Mouse (Mus musculus): ENCODE measurements around the gene Snrnp25. TPM values are rescaled to one million over a fixed set of nuclear protein-coding genes. Genes with fewer than 3 reads are reported as not detected.
"Not testable (repeated sequence)": the region's sequence is repeated elsewhere in the genome, so short reads cannot be mapped to it uniquely, and the experiment has no call there.

The Snrnp25 gene
- polyA plus RNA-seq, 1 experiment from 2014 or later: 50.5 TPM

GRCm38 (mm10) chr11:32196727-32197126 lies 8.5 kb upstream of the Snrnp25 start:
- no peaks in the 10 kb centered on the region for H3K9me3 ChIP-seq (ENCODE audit: control insufficient read depth, low read length)
- no peak overlapping the region for H3K4me2 ChIP-seq (replicated peaks; ENCODE audit: low read depth)
- no peak overlapping the region for H3K27ac ChIP-seq (replicated peaks)
- H3K9ac ChIP-seq (ENCODE audit: low read length): no peak overlapping the region
- no peaks in the 10 kb centered on the region for H3K27me3 ChIP-seq (ENCODE audit: control insufficient read depth, insufficient read depth, low read length)
- 58% methylated on average over 6 of the region's 6 CpGs for WGBS
- DNase-seq (ENCODE audit: low spot score) (no peak), ATAC-seq (ENCODE audit: low FRiP score, low TSS enrichment) (no peak)
- H3K4me1 ChIP-seq (replicated peaks; ENCODE audit: control insufficient read depth, insufficient read depth): no peaks in the 10 kb centered on the region
- H3K4me3 ChIP-seq (ENCODE audit: low read depth, low read length): no peak overlapping the region
- TF ChIP-seq EP300 (optimal IDR thresholded peaks at IDR 0.05) (no peak), CTCF (IDR thresholded peaks at IDR 0.05; ENCODE audit: low read depth) (no peak)
- H3K36me3 ChIP-seq (ENCODE audit: control insufficient read depth, insufficient read depth, low read length): no peaks in the 10 kb centered on the region

- H3K4me2 ChIP-seq (replicated peaks; ENCODE audit: low read depth): no peak overlapping the region
- no peak for ATAC-seq (ENCODE audit: low FRiP score, low TSS enrichment)
- no peak for TF ChIP-seq EP300 (optimal IDR thresholded peaks at IDR 0.05)
- TF ChIP-seq CTCF (IDR thresholded peaks at IDR 0.05; ENCODE audit: low read depth): no peak
- WGBS: 50% methylated on average over 3 of the region's 3 CpGs
- no peaks in the 10 kb centered on the region for H3K9me3 ChIP-seq (ENCODE audit: control insufficient read depth, low read length)
- H3K27ac ChIP-seq (replicated peaks): no peak overlapping the region
- no peaks in the 10 kb centered on the region for H3K4me1 ChIP-seq (replicated peaks; ENCODE audit: control insufficient read depth, insufficient read depth)
- no peak overlapping the region for H3K9ac ChIP-seq (ENCODE audit: low read length)
- DNase-seq (ENCODE audit: low spot score): no peak
- no peaks in the 10 kb centered on the region for H3K36me3 ChIP-seq (ENCODE audit: control insufficient read depth, insufficient read depth, low read length)
- no peaks in the 10 kb centered on the region for H3K27me3 ChIP-seq (ENCODE audit: control insufficient read depth, insufficient read depth, low read length)
- H3K4me3 ChIP-seq (ENCODE audit: low read depth, low read length): no peak overlapping the region
Measured at GRCm38 (mm10) chr11:32197766-32198165, 7.4 kb upstream of the Snrnp25 start.

- H3K9me3 ChIP-seq (ENCODE audit: control insufficient read depth, low read length): no peaks in the 10 kb centered on the region
- H3K27ac ChIP-seq (replicated peaks): no peak overlapping the region
- no peak for TF ChIP-seq CTCF (IDR thresholded peaks at IDR 0.05; ENCODE audit: low read depth)
- no peak for TF ChIP-seq EP300 (optimal IDR thresholded peaks at IDR 0.05)
- no peak overlapping the region for H3K4me3 ChIP-seq (ENCODE audit: low read depth, low read length)
- no peaks in the 10 kb centered on the region for H3K27me3 ChIP-seq (ENCODE audit: control insufficient read depth, insufficient read depth, low read length)
- no peaks in the 10 kb centered on the region for H3K4me1 ChIP-seq (replicated peaks; ENCODE audit: control insufficient read depth, insufficient read depth)
- no peak overlapping the region for H3K4me2 ChIP-seq (replicated peaks; ENCODE audit: low read depth)
- H3K9ac ChIP-seq (ENCODE audit: low read length): no peak overlapping the region
- WGBS: 73% methylated on average over 14 of the region's 14 CpGs
- H3K36me3 ChIP-seq (ENCODE audit: control insufficient read depth, insufficient read depth, low read length): no peaks in the 10 kb centered on the region
- ATAC-seq (ENCODE audit: low FRiP score, low TSS enrichment): no peak
- DNase-seq (ENCODE audit: low spot score): no peak
Measured at GRCm38 (mm10) chr11:32198256-32198955, 6.8 kb upstream of the Snrnp25 start.

GRCm38 (mm10) chr11:32199230-32199629 lies 6.0 kb upstream of the Snrnp25 start:
- ATAC-seq (ENCODE audit: low FRiP score, low TSS enrichment) (no peak), DNase-seq (ENCODE audit: low spot score) (no peak)
- no peaks in the 10 kb centered on the region for H3K4me1 ChIP-seq (replicated peaks; ENCODE audit: control insufficient read depth, insufficient read depth)
- TF ChIP-seq CTCF (IDR thresholded peaks at IDR 0.05; ENCODE audit: low read depth) (no peak), EP300 (optimal IDR thresholded peaks at IDR 0.05) (no peak)
- no peaks in the 10 kb centered on the region for H3K36me3 ChIP-seq (ENCODE audit: control insufficient read depth, insufficient read depth, low read length)
- WGBS: 49% methylated on average over 6 of the region's 6 CpGs
- no peak overlapping the region for H3K9ac ChIP-seq (ENCODE audit: low read length)
- H3K27me3 ChIP-seq (ENCODE audit: control insufficient read depth, insufficient read depth, low read length): no peaks in the 10 kb centered on the region
- no peaks in the 10 kb centered on the region for H3K9me3 ChIP-seq (ENCODE audit: control insufficient read depth, low read length)
- no peak overlapping the region for H3K4me2 ChIP-seq (replicated peaks; ENCODE audit: low read depth)
- H3K4me3 ChIP-seq (ENCODE audit: low read depth, low read length): no peak overlapping the region
- no peak overlapping the region for H3K27ac ChIP-seq (replicated peaks)

GRCm38 (mm10) chr11:32200075-32200601 lies 5.1 kb upstream of the Snrnp25 start, which contains the start of gene Il9r:
Gene Il9r, minus strand, starts transcription at chr11:32200279.
- ATAC-seq (ENCODE audit: low FRiP score, low TSS enrichment): no peak
- H3K9ac ChIP-seq (ENCODE audit: low read length): no peak within 1 kb of the TSS
- no peak for DNase-seq (ENCODE audit: low spot score)
- no peak within 1 kb of the TSS for H3K4me2 ChIP-seq (replicated peaks; ENCODE audit: low read depth)
- no peak within 1 kb of the TSS for H3K4me3 ChIP-seq (ENCODE audit: low read depth, low read length)
- H3K27ac ChIP-seq (replicated peaks): no peak within 1 kb of the TSS
- no peak for TF ChIP-seq CTCF (IDR thresholded peaks at IDR 0.05; ENCODE audit: low read depth)
- no peak for TF ChIP-seq EP300 (optimal IDR thresholded peaks at IDR 0.05)
- no peaks in the 10 kb centered on the region for H3K4me1 ChIP-seq (replicated peaks; ENCODE audit: control insufficient read depth, insufficient read depth)
- 63% methylated on average over 10 of the region's 10 CpGs for WGBS
- no peaks in the 10 kb centered on the region for H3K36me3 ChIP-seq (ENCODE audit: control insufficient read depth, insufficient read depth, low read length)
- H3K27me3 ChIP-seq (ENCODE audit: control insufficient read depth, insufficient read depth, low read length): no peaks in the 10 kb centered on the region
- no peaks in the 10 kb centered on the region for H3K9me3 ChIP-seq (ENCODE audit: control insufficient read depth, low read length)

- not testable (repeated sequence) for ATAC-seq (ENCODE audit: low FRiP score, low TSS enrichment)
Measured at GRCm38 (mm10) chr11:32200992-32201391, 4.2 kb upstream of the Snrnp25 start.

More at GRCm38 (mm10) chr11:32200992-32201391, 4.2 kb upstream of the Snrnp25 start:
- not testable (repeated sequence) for H3K9me3 ChIP-seq (ENCODE audit: control insufficient read depth, low read length); H3K27ac ChIP-seq (replicated peaks); DNase-seq (ENCODE audit: low spot score); H3K36me3 ChIP-seq (ENCODE audit: control insufficient read depth, insufficient read depth, low read length); H3K4me1 ChIP-seq (replicated peaks; ENCODE audit: control insufficient read depth, insufficient read depth); H3K27me3 ChIP-seq (ENCODE audit: control insufficient read depth, insufficient read depth, low read length); H3K4me2 ChIP-seq (replicated peaks; ENCODE audit: low read depth); H3K4me3 ChIP-seq (ENCODE audit: low read depth, low read length); H3K9ac ChIP-seq (ENCODE audit: low read length)
- 44% methylated on average over 1 of the region's 1 CpGs for WGBS
- peak; percentile 44 for TF ChIP-seq CTCF (IDR thresholded peaks at IDR 0.05; ENCODE audit: low read depth)
